Comparison of ENCODE assay signal across 11 mouse cellular contexts in the genomic region with DNA sequence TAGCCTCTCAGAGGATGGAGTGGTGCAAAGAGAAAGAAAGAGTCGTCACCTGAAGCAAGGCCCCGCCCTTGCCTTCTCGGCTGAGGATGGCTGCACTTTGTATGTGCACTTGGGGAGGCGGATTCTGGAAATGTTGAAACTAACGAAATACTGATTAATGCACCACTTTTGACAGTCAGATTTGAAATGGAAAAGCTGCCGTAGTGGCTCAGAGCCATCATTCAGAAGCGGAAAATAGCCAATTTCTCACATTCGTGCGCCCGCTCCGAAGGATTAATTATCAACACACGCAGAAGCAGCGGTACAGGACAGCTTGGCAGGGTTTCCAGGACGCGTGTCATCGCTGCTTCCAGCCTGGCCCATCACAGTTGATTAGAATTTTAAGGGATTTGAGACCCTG. TPM values are rescaled to one million over a fixed set of nuclear protein-coding genes. Genes with fewer than 3 reads are reported as not detected.
DNase-seq lines count a peak whose midpoint lies in the region; ATAC-seq and TF ChIP-seq lines count a peak whose summit lies in the region.
"Had no signal": no experiment of that assay in that cellular context is flagged by ENCODE, and none has a peak within 500 bp of the region (broad histone marks: within the 10 kb centered on the region; RNA-seq: fewer than 3 reads in every experiment).

No protein-coding gene starts in this region.

- no peak overlapping the region for H3K27ac ChIP-seq in hindbrain, postnatal 0 days
- H3K27ac ChIP-seq in hindbrain, embryonic 13.5 days: no peak overlapping the region
- H3K27ac ChIP-seq in lung, embryonic 16.5 days (ENCODE audit: low read length): 0 out of 2 replicates have a peak overlapping the region, but pooled peaks have one; percentile 20
- no peak overlapping the region for H3K27ac ChIP-seq in thymus, adult 2 months (ENCODE audit: control insufficient read depth, insufficient read depth, low read length)
- H3K27ac ChIP-seq: embryonic facial prominence, embryonic 13.5 days had no signal

- H3K9ac ChIP-seq in hindbrain, postnatal 0 days (replicated peaks; ENCODE audit: low read length): no peak overlapping the region
- H3K9ac ChIP-seq in hindbrain, embryonic 13.5 days: no peak overlapping the region
- 0 out of 2 replicates have a peak overlapping the region, but pooled peaks have one; percentile 20 for H3K9ac ChIP-seq in lung, embryonic 16.5 days (ENCODE audit: low read length)

- DNase-seq in hindbrain, postnatal 0 days (ENCODE audit: low spot score): peak; percentile 41
- no peak for DNase-seq in G1E (ENCODE audit: low spot score)
- DNase-seq in brain, embryonic 14.5 days (ENCODE audit: low read depth): peak; percentile 69
- no peak for DNase-seq in thymus, adult 2 months
- no peak for DNase-seq in spleen, postnatal 4 days (ENCODE audit: low spot score in 2 of 2)
- DNase-seq: thymus, postnatal 36 days had no signal

- no peak overlapping the region for H3K4me3 ChIP-seq in hindbrain, postnatal 0 days (ENCODE audit: low read length)
- no peak overlapping the region for H3K4me3 ChIP-seq in hindbrain, embryonic 13.5 days
- peak overlapping the region; percentile 36; the same call in 1 of the 2 replicates for H3K4me3 ChIP-seq in G1E (ENCODE audit: low read depth, low read length)
- H3K4me3 ChIP-seq in lung, embryonic 16.5 days (ENCODE audit: low read length): no peak overlapping the region
- H3K4me3 ChIP-seq in thymus, adult 2 months (ENCODE audit: control insufficient read depth, insufficient read depth, low read length): no peak overlapping the region

- TF ChIP-seq CTCF in hindbrain, postnatal 0 days (IDR thresholded peaks at IDR 0.05; ENCODE audit: low read depth): no peak
- no peak for TF ChIP-seq CTCF in G1E (IDR thresholded peaks at IDR 0.05; ENCODE audit: low read depth, low read length)
- no peak for TF ChIP-seq CTCF in brain, embryonic 14.5 days (IDR thresholded peaks at IDR 0.05; ENCODE audit: borderline replicate concordance, extremely low read depth, insufficient read depth, insufficient read length)
- TF ChIP-seq CTCF in thymus, adult 2 months (IDR thresholded peaks at IDR 0.05; ENCODE audit: borderline replicate concordance, control insufficient read depth, extremely low read depth, insufficient read depth, low read length, poor library complexity): no peak

- H3K27me3 ChIP-seq in hindbrain, postnatal 0 days (ENCODE audit: insufficient read depth, low read length): no peaks in the 10 kb centered on the region
- H3K27me3 ChIP-seq in hindbrain, embryonic 13.5 days: peaks cover 28% of the 10 kb centered on the region
- no peaks in the 10 kb centered on the region for H3K27me3 ChIP-seq in G1E (ENCODE audit: insufficient read depth, low read length)
- peaks cover 2% of the 10 kb centered on the region for H3K27me3 ChIP-seq in lung, embryonic 16.5 days (ENCODE audit: control insufficient read depth, insufficient read depth, low read depth, low read length)
- H3K27me3 ChIP-seq in thymus, adult 2 months (ENCODE audit: control insufficient read depth, insufficient read depth, low read length): no peaks in the 10 kb centered on the region

- no peaks in the 10 kb centered on the region for H3K36me3 ChIP-seq in hindbrain, postnatal 0 days (ENCODE audit: insufficient read depth, low read length)
- peaks cover 20% of the 10 kb centered on the region for H3K36me3 ChIP-seq in hindbrain, embryonic 13.5 days
- peaks cover 79% of the 10 kb centered on the region for H3K36me3 ChIP-seq in G1E (replicated peaks)
- H3K36me3 ChIP-seq in lung, embryonic 16.5 days (ENCODE audit: control insufficient read depth, insufficient read depth, low read length): peaks cover 7% of the 10 kb centered on the region; the same call in 1 of the 2 replicates
- H3K36me3 ChIP-seq in thymus, adult 2 months (ENCODE audit: control insufficient read depth, insufficient read depth, low read length): no peaks in the 10 kb centered on the region

- peak overlapping the region; percentile 10; the same call in 1 of the 2 replicates for H3K4me2 ChIP-seq in hindbrain, postnatal 0 days (ENCODE audit: low read depth, low read length)
- H3K4me2 ChIP-seq in hindbrain, embryonic 13.5 days: no peak overlapping the region
- no peak overlapping the region for H3K4me2 ChIP-seq in lung, embryonic 16.5 days (ENCODE audit: low read depth, low read length)

- 43% methylated on average over 16 of the region's 16 CpGs for WGBS in hindbrain, postnatal 0 days
- WGBS in hindbrain, embryonic 13.5 days: 65% methylated on average over 16 of the region's 16 CpGs
- WGBS in lung, embryonic 16.5 days: 43% methylated on average over 16 of the region's 16 CpGs
- 93% methylated on average over 16 of the region's 16 CpGs for WGBS in thymus, adult 2 months

- no peak for TF ChIP-seq POLR2A in brain, embryonic 14.5 days (IDR thresholded peaks at IDR 0.05; ENCODE audit: borderline replicate concordance, extremely low read depth, insufficient read depth, insufficient read length, poor library complexity, severe bottlenecking)
- TF ChIP-seq POLR2A in thymus, adult 2 months (IDR thresholded peaks at IDR 0.05; ENCODE audit: control insufficient read depth, extremely low read depth, insufficient read depth, low read length, poor library complexity): no peak

- H3K4me1 ChIP-seq in hindbrain, postnatal 0 days (ENCODE audit: insufficient read depth, low read length): peaks cover 2% of the 10 kb centered on the region
- H3K4me1 ChIP-seq in hindbrain, embryonic 13.5 days (replicated peaks): peaks cover 29% of the 10 kb centered on the region
- H3K4me1 ChIP-seq in G1E (ENCODE audit: insufficient read depth, low read depth, low read length): peaks cover 87% of the 10 kb centered on the region
- H3K4me1 ChIP-seq in lung, embryonic 16.5 days (replicated peaks; ENCODE audit: control insufficient read depth, insufficient read depth, low read length): peaks cover 35% of the 10 kb centered on the region
- peaks cover 23% of the 10 kb centered on the region for H3K4me1 ChIP-seq in thymus, adult 2 months (replicated peaks; ENCODE audit: control insufficient read depth, insufficient read depth, low read length)

- no peak for ATAC-seq in hindbrain, postnatal 0 days
- ATAC-seq in hindbrain, embryonic 13.5 days (ENCODE audit: low FRiP score): no peak
- no peak for ATAC-seq in G1E (ENCODE audit: extremely low read depth, insufficient number of reproducible peaks, low FRiP score, poor library complexity, severe bottlenecking)
- peak; percentile 4; the same call in 1 of the 2 replicates for ATAC-seq in lung, embryonic 16.5 days (ENCODE audit: low read depth)
- ATAC-seq: activated CD4-positive, CD25-positive, alpha-beta regulatory T cell, adult 4 months; inflammation-experienced regulatory T-cells, adult 6 months had no signal

- no peaks in the 10 kb centered on the region for H3K9me3 ChIP-seq in hindbrain, postnatal 0 days (ENCODE audit: low read length)
- H3K9me3 ChIP-seq in hindbrain, embryonic 13.5 days: no peaks in the 10 kb centered on the region
- H3K9me3 ChIP-seq in G1E (replicated peaks): no peaks in the 10 kb centered on the region
- H3K9me3 ChIP-seq in lung, embryonic 16.5 days (ENCODE audit: control insufficient read depth, low read length): no peaks in the 10 kb centered on the region
- H3K9me3 ChIP-seq: embryonic facial prominence, embryonic 13.5 days had no signal

RNA-seq across cellular contexts. Expression of a gene that starts 47.5 kb away (rescaled TPM):
- 56.3 and 68.1 TPM in 2 replicates for total RNA-seq in hindbrain, postnatal 0 days (2014; rRNA removed)
- polyA plus RNA-seq in hindbrain, postnatal 0 days (2015; fragmentation: Nextera tagmentation; extraction: Ambion mirVana): 5.8 and 6.5 TPM in 2 replicates
- polyA plus RNA-seq in hindbrain, embryonic 13.5 days (2015; fragmentation: Nextera tagmentation; extraction: Ambion mirVana): 8.2 and 8.6 TPM in 2 replicates
- 3.3 and 4.4 TPM in 2 replicates for total RNA-seq in G1E (2014; fragmentation: Nextera tagmentation)
- total RNA-seq in G1E (2017): 0.16 and 0.17 TPM in 2 replicates
- 4.2 and 4.4 TPM in 2 replicates for polyA plus RNA-seq in G1E (2012)
- 27.6 and 33.0 TPM in 2 replicates for polyA plus RNA-seq in brain, embryonic 14.5 days (2012; rRNA removed)
- polyA plus RNA-seq in lung, embryonic 16.5 days (2015; fragmentation: Nextera tagmentation; extraction: Ambion mirVana): 17.1 and 17.3 TPM in 2 replicates
- 63.0 and 72.7 TPM in 2 replicates for polyA plus RNA-seq in thymus, adult 2 months (2012; rRNA removed)
- polyA plus RNA-seq: activated CD4-positive, CD25-positive, alpha-beta regulatory T cell, adult 4 months; inflammation-experienced regulatory T-cells, adult 6 months had no signal

Comparison
In these comparisons a context has a peak if more than half of its experiments do, and no peak if none do; other contexts are left out.
1. DNase-seq: peak in hindbrain, postnatal 0 days (single experiment) and brain, embryonic 14.5 days (single experiment); none in G1E (single experiment), thymus, adult 2 months (single experiment) and spleen, postnatal 4 days (0 of 2).